Mouse (Mus musculus) embryonic facial prominence, embryonic 14.5 days (tissue): ENCODE data around the gene Hilpda. TPM values are rescaled to one million over a fixed set of nuclear protein-coding genes. Genes with fewer than 3 reads are reported as not detected.

Experiments
- ATAC-seq: fragments of 200-750 bp; cut with Nextera tagmentation; 2 replicates; pipeline ENCODE4 v1.8.0; 2017; ENCODE audit warnings: low read depth, moderate number of reproducible peaks, moderate TSS enrichment
- DNase-seq: peaks from one replicate; pipeline ENCODE4 v3.0.0-alpha.2; 2015; ENCODE audit warnings: low spot score
- H3K27ac ChIP-seq: fragments of 300-500 bp; sonication (generic); replicated peaks from 2 replicates; pipeline ENCODE4 v1.5.1; 2014; ENCODE audit warnings: low read depth, mild to moderate bottlenecking, low read length, moderate library complexity
- H3K27me3 ChIP-seq: fragments of 300-500 bp; sonication (generic); replicated peaks from 2 replicates; pipeline ENCODE4 v1.6.1; 2014; ENCODE audit warnings: low read length; ENCODE audit not compliant: control insufficient read depth, insufficient read depth
- H3K36me3 ChIP-seq: fragments of 300-500 bp; sonication (generic); 2 replicates; pipeline ENCODE4 v1.6.1; 2014; ENCODE audit warnings: low read length, mixed read lengths; ENCODE audit not compliant: control insufficient read depth, insufficient read depth
- H3K4me1 ChIP-seq: fragments of 300-500 bp; sonication (generic); 2 replicates; pipeline ENCODE4 v1.6.1; 2014; ENCODE audit warnings: antibody characterized with exemption, low read length; ENCODE audit not compliant: control insufficient read depth, insufficient read depth
- H3K4me2 ChIP-seq: fragments of 300-500 bp; sonication (generic); 2 replicates; pipeline ENCODE4 v1.6.1; 2014; ENCODE audit warnings: low read depth, mild to moderate bottlenecking, low read length, moderate library complexity, mixed read lengths
- H3K4me3 ChIP-seq: fragments of 300-500 bp; sonication (generic); 2 replicates; pipeline ENCODE4 v1.5.1; 2014; ENCODE audit warnings: low read depth, mild to moderate bottlenecking, low read length
- H3K9ac ChIP-seq: fragments of 300-500 bp; sonication (generic); 2 replicates; pipeline ENCODE4 v1.6.1; 2014; ENCODE audit warnings: low read depth, mild to moderate bottlenecking, low read length, moderate library complexity, mixed read lengths
- H3K9me3 ChIP-seq: fragments of 300-500 bp; sonication (generic); 2 replicates; pipeline ENCODE4 v1.6.1; 2016; ENCODE audit warnings: low read length; ENCODE audit not compliant: control insufficient read depth
- WGBS: fragments of 180-500 bp; shearing (Covaris S2); extraction: QIAGEN DNeasy Blood & Tissue Kit; methylation state at CpG from one replicate; pipeline ENCODE4 v1.1.7; 2014; 5-methylcytosine and 5-hydroxymethylcytosine counted together
- polyA plus RNA-seq: library from polyadenylated mRNA; unstranded; fragments of >200 nt; fragmentation: Nextera tagmentation; extraction: Ambion mirVana; gene quantifications from 2 replicates; pipeline ENCODE4 v1.2.1, GENCODE M21; 2014

Gene Hilpda
- polyA plus RNA-seq, 1 experiment from 2014 or later: 44.1 TPM

DNA sequence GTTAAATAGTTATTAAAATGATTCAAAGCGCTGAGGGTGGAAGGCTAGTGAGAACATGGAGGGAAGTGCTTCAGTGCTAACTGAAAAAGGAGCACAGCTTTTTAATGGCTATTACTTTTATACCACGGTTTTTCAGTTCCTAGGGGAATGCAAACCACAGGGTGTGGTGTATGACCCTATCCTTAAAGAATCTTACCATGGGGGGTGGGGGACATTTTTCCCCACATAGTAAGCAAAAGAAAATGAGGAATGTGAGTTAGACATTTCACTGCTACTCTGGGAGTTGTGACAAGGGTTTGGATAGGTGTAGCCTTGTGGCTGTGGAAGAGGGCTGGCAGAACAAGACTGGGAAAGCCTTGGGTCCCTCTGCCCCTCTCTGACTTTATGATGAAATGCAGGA lies 45.0 kb downstream of the Hilpda start:
- ATAC-seq (no peak), DNase-seq (no peak)
- Histone ChIP-seq H3K9ac (no peak overlapping the region), H3K4me1 (no peaks in the 10 kb centered on the region), H3K27me3 (no peaks in the 10 kb centered on the region), H3K27ac (no peak overlapping the region), H3K36me3 (no peaks in the 10 kb centered on the region), H3K4me2 (no peak overlapping the region), H3K4me3 (no peak overlapping the region), H3K9me3 (no peaks in the 10 kb centered on the region)
- WGBS: 61% methylated on average over 2 of the region's 2 CpGs

DNA sequence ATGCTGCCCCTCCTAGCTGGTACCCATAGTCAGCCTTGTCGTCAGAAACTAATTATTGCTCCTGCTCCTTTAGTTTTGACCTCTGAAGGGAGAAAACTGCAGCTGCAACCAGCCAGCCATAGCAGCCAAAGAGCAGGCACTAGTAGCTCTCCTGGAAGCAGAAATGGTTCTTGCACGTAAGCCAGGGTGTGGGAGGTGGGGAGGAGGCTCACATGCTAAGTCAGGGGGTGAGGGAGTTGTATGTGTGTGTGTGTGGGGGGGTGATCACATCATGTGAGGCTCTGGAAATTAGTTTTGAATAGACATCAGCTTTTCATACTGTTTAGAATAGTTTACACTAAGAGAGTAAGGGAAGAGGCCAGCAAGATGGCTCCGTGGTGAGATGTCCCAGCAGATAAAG lies 45.7 kb downstream of the Hilpda start:
- no peaks in the 10 kb centered on the region for H3K36me3 ChIP-seq
- H3K9me3 ChIP-seq: no peaks in the 10 kb centered on the region
- no peaks in the 10 kb centered on the region for H3K27me3 ChIP-seq
- 60% methylated on average over 3 of the region's 3 CpGs for WGBS
- no peaks in the 10 kb centered on the region for H3K4me1 ChIP-seq
- DNase-seq: no peak
- H3K4me2 ChIP-seq: no peak overlapping the region
- H3K9ac ChIP-seq: no peak overlapping the region
- H3K27ac ChIP-seq: no peak overlapping the region
- ATAC-seq: no peak
- no peak overlapping the region for H3K4me3 ChIP-seq

DNA sequence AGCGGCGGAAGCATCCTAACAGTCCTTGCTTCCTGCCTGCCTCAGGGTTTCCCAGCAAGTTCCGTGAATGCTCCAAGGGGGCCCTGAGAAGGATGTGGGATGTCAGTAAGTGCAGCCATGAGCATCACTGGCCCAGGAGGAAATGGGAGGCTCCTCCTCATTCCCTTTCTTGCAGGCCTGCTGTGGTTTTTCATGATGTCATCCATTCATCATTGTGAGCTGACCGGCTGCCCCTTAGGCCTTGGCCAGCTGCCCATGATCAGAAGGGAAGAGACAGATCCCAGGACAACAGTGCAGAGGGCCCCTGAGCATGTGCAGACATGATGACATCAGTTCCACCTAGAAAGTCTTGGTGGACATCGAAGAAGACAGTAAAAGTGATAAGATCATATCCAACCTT lies 46.6 kb downstream of the Hilpda start, which contains the start of gene Fam71f1:
Gene Fam71f1 (plus strand): TSS at position 262 of the 400 bp plus-strand sequence.
- no peaks in the 10 kb centered on the region for H3K27me3 ChIP-seq
- ATAC-seq: 0 out of 2 replicates have a peak, but pooled peaks have one; percentile 22
- no peak within 1 kb of the TSS for H3K4me3 ChIP-seq
- H3K9ac ChIP-seq: no peak within 1 kb of the TSS
- H3K9me3 ChIP-seq: no peaks in the 10 kb centered on the region
- H3K4me1 ChIP-seq: no peaks in the 10 kb centered on the region
- DNase-seq: peak; percentile 58
- H3K36me3 ChIP-seq: no peaks in the 10 kb centered on the region
- no peak within 1 kb of the TSS for H3K27ac ChIP-seq
- 62% methylated on average over 4 of the region's 5 CpGs for WGBS
- no peak within 1 kb of the TSS for H3K4me2 ChIP-seq

DNA sequence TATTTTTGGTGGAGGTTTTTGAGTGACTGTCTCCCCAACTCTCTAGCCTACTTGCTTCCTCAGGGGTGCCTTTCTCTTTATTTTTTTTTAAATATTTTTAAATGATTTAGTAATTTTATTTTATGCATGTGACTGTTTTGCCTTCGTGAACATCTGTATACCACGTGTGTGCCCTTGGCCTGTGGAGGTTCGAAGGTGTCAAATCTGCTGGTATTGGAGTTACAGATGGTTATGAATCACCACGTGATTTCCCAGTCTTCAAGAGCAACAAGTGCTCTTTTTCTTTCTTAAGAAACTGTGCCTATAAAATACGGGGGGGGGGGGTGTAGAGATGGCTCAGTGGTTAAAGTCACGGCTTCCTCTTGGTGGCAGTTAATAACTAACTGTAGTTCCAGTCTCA lies 49.3 kb downstream of the Hilpda start:
- Histone ChIP-seq H3K4me3 (no peak overlapping the region), H3K9me3 (no peaks in the 10 kb centered on the region), H3K36me3 (no peaks in the 10 kb centered on the region), H3K4me2 (no peak overlapping the region), H3K9ac (no peak overlapping the region), H3K4me1 (no peaks in the 10 kb centered on the region), H3K27me3 (no peaks in the 10 kb centered on the region), H3K27ac (no peak overlapping the region)
- ATAC-seq (no peak), DNase-seq (no peak)
- WGBS: 59% methylated on average over 6 of the region's 6 CpGs

DNA sequence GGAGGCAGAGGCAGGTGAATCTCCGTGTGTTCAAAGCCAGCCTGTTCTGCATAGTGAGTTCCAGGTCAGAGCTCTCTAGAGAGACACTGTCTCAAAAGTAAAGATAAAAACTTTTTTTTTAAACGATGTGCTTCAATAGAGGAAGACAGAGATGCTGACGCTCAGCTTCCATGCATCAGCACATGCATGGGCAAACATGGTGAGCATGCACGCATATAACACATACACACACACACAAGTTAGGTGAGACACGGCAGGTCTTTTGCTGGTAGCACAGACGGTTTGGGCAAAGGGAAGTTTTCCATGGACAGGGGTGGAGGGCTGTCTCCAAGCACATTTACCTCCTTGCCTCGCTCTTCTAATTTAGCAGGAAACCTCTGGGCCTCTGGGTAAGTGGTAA lies 49.9 kb downstream of the Hilpda start:
- ATAC-seq (no peak), DNase-seq (no peak)
- Histone ChIP-seq H3K9ac (no peak overlapping the region), H3K27ac (no peak overlapping the region), H3K4me2 (no peak overlapping the region), H3K4me1 (no peaks in the 10 kb centered on the region), H3K36me3 (no peaks in the 10 kb centered on the region), H3K9me3 (no peaks in the 10 kb centered on the region), H3K27me3 (no peaks in the 10 kb centered on the region), H3K4me3 (no peak overlapping the region)
- 87% methylated on average over 7 of the region's 7 CpGs for WGBS

DNA sequence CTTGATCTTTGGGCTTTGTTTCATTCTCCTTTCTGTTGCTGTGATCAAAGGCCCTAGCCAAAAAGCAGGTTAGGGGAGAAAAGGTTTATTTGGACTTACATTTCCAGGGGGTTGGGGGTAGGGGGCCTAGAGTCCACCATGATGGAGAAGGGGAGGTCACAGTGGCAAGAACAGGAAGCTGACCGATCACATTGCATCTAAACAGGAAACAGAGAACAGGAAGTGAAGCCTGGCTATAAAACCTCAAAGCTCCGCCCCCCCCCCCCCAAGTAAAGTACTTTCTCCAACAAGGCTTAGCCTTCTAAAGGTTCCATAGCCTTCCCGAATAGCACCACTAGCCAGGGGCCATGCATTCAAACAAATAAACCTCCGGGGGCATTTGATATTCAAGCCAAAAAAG lies 50.4 kb downstream of the Hilpda start:
- no peaks in the 10 kb centered on the region for H3K4me1 ChIP-seq
- H3K36me3 ChIP-seq: no peaks in the 10 kb centered on the region
- no peaks in the 10 kb centered on the region for H3K27me3 ChIP-seq
- WGBS: 73% methylated on average over 4 of the region's 4 CpGs
- ATAC-seq (no peak), DNase-seq (no peak)
- no peak overlapping the region for H3K4me2 ChIP-seq
- no peak overlapping the region for H3K4me3 ChIP-seq
- no peak overlapping the region for H3K9ac ChIP-seq
- no peaks in the 10 kb centered on the region for H3K9me3 ChIP-seq
- H3K27ac ChIP-seq: no peak overlapping the region

Other genes starting within 250 kb of the Hilpda start
- gene Lep, start 212.3 kb upstream of the Hilpda start, polyA plus RNA-seq: 0.18 TPM in 1 of 2 replicates, not detected in the other
- gene Rbm28, start 107.5 kb upstream of the Hilpda start, polyA plus RNA-seq: 35.9 and 39.5 TPM in 2 replicates
- 0.82 and 1.4 TPM in 2 replicates for gene Prrt4, start 92.9 kb upstream of the Hilpda start, polyA plus RNA-seq
- 47.1 and 50.7 TPM in 2 replicates for gene Impdh1, start 56.1 kb upstream of the Hilpda start, polyA plus RNA-seq
- 0.61 and 0.81 TPM in 2 replicates for gene Fam71f2, start 7.1 kb downstream of the Hilpda start, polyA plus RNA-seq
- 0.17 and 0.42 TPM in 2 replicates for gene Fam71f1, start 46.7 kb downstream of the Hilpda start, polyA plus RNA-seq
- gene Calu, start 75.6 kb downstream of the Hilpda start, polyA plus RNA-seq: 575 and 595 TPM in 2 replicates
- gene Opn1sw, start 116.0 kb downstream of the Hilpda start, polyA plus RNA-seq: 0.96 and 1.3 TPM in 2 replicates
- gene Ccdc136, start 123.8 kb downstream of the Hilpda start, polyA plus RNA-seq: 19.5 and 21.3 TPM in 2 replicates
- 39.2 and 39.7 TPM in 2 replicates for gene Flnc, start 160.8 kb downstream of the Hilpda start, polyA plus RNA-seq
- 213 and 215 TPM in 2 replicates for gene Atp6v1f, start 195.2 kb downstream of the Hilpda start, polyA plus RNA-seq
- not detected in 2 replicates for gene Atp6v1fnb, start 198.9 kb downstream of the Hilpda start, polyA plus RNA-seq
- gene Kcp, start 235.5 kb downstream of the Hilpda start, polyA plus RNA-seq: 18.5 and 23.7 TPM in 2 replicates